Mouse (Mus musculus) hindbrain, embryonic 13.5 days (tissue): Measurements from ENCODE around the gene Stbd1. TPM values are rescaled to one million over a fixed set of nuclear protein-coding genes. Genes with fewer than 3 reads are reported as not detected.

Experiments used
- polyA plus RNA-seq: library from polyadenylated mRNA; unstranded; fragments of >200 nt; fragmentation: Nextera tagmentation; extraction: Ambion mirVana; gene quantifications from 2 replicates; pipeline ENCODE4 v1.2.1, GENCODE M21; 2015

Stbd1 gene
- polyA plus RNA-seq, 1 experiment from 2014 or later, result 8.9 TPM

Other genes with a start within 250 kb of the Stbd1 start
- gene Nup54, start 167.8 kb upstream of the Stbd1 start, polyA plus RNA-seq, result 51.0 and 56.7 TPM in 2 replicates
- 20.5 and 20.7 TPM in 2 replicates for gene Scarb2, start 96.2 kb upstream of the Stbd1 start, polyA plus RNA-seq
- gene Fam47e, start 48.0 kb upstream of the Stbd1 start, polyA plus RNA-seq, result 0.28 and 1.1 TPM in 2 replicates
- 0.43 and 0.44 TPM in 2 replicates for gene Ccdc158, start 72.2 kb downstream of the Stbd1 start, polyA plus RNA-seq
- 2.0 and 2.1 TPM in 2 replicates for gene Shroom3, start 80.4 kb downstream of the Stbd1 start, polyA plus RNA-seq